Mouse (Mus musculus) heart, adult 8-10 months (tissue): ENCODE measurements around the gene Mafb. TPM values are rescaled to one million over a fixed set of nuclear protein-coding genes. Genes with fewer than 3 reads are reported as not detected.
A peak's percentile ranks its signal among the peaks of the same experiment; 100 is the strongest.

Experiments used
- DNase-seq: peaks from one replicate; pipeline ENCODE4 v3.0.0; 2022; ENCODE audit warnings: low spot score
- total RNA-seq, 4 experiments: library from RNA; stranded (reverse); gene quantifications; 2 replicates each; pipeline ENCODE4 v1.2.4; 2022

The Mafb gene
- 10 to 100 TPM in 3 of 4 experiments, 1 to 10 TPM in 1; 9.2 to 12.0 (median 10.9) TPM for total RNA-seq

GRCm38 (mm10) chr2:160366980-160367338 lies at the start of gene Mafb:
Gene Mafb, minus strand, starts transcription at chr2:160367065.
- DNase-seq = peak; percentile 93

GRCm38 (mm10) chr2:160415161-160415560 lies 48.3 kb upstream of the Mafb start:
- no peak for DNase-seq

GRCm38 (mm10) chr2:160414736-160415135 lies 47.9 kb upstream of the Mafb start:
- no peak for DNase-seq

- no peak for DNase-seq
These were observed 47.1 kb upstream of the Mafb start for GRCm38 (mm10) chr2:160413982-160414381.

GRCm38 (mm10) chr2:160413055-160413454 lies 46.2 kb upstream of the Mafb start:
- DNase-seq = no peak

- DNase-seq = no peak
These were observed 44.6 kb upstream of the Mafb start for GRCm38 (mm10) chr2:160411431-160411830.

- DNase-seq = no peak
These were observed 40.9 kb upstream of the Mafb start for GRCm38 (mm10) chr2:160407720-160408119.

GRCm38 (mm10) chr2:160397747-160398146 lies 30.9 kb upstream of the Mafb start:
- DNase-seq = no peak

GRCm38 (mm10) chr2:160394735-160395134 lies 27.9 kb upstream of the Mafb start:
- DNase-seq = no peak

- DNase-seq = no peak
These were observed 25.8 kb upstream of the Mafb start for GRCm38 (mm10) chr2:160392648-160393047.

GRCm38 (mm10) chr2:160388596-160388995 lies 21.7 kb upstream of the Mafb start:
- no peak for DNase-seq

- DNase-seq = no peak
These were observed 16.6 kb upstream of the Mafb start for GRCm38 (mm10) chr2:160383418-160383817.

- no peak for DNase-seq
These were observed 11.4 kb upstream of the Mafb start for GRCm38 (mm10) chr2:160378271-160378670.

GRCm38 (mm10) chr2:160376236-160376635 lies 9.4 kb upstream of the Mafb start:
- no peak for DNase-seq

GRCm38 (mm10) chr2:160369653-160370420 lies 3.0 kb upstream of the Mafb start:
- DNase-seq = no peak

GRCm38 (mm10) chr2:160368422-160369357 lies 1.8 kb upstream of the Mafb start:
- no peak for DNase-seq

GRCm38 (mm10) chr2:160367448-160368208 lies 763 bp upstream of the Mafb start:
- DNase-seq = peak; percentile 94

- no peak for DNase-seq
These were observed 520 bp downstream of the Mafb start for GRCm38 (mm10) chr2:160366111-160366979.

GRCm38 (mm10) chr2:160365107-160365911 lies 1.6 kb downstream of the Mafb start:
- peak; percentile 48 for DNase-seq

- DNase-seq = no peak
These were observed 2.2 kb downstream of the Mafb start for GRCm38 (mm10) chr2:160364666-160365065.
